Mouse (Mus musculus): ENCODE data around the gene Gzmg. TPM values are rescaled to one million over a fixed set of nuclear protein-coding genes. Genes with fewer than 3 reads are reported as not detected.

The Gzmg gene
- not detected in 2 replicates for polyA plus RNA-seq (2021; fragmentation: Nextera tagmentation)
- long read RNA-seq, experiment 1, result 0 reads
- long read RNA-seq, experiment 2, result 0 reads

GRCm38 (mm10) chr14:56159479-56159878, at the start of gene Gzmg:
Gene Gzmg, minus strand, starts transcription at chr14:56159579.

GRCm38 (mm10) chr14:56174499-56174898, 15.1 kb upstream of the Gzmg start, which contains the start of gene Gzmn:
Gene Gzmn, minus strand, starts transcription at chr14:56174599.

DNA sequence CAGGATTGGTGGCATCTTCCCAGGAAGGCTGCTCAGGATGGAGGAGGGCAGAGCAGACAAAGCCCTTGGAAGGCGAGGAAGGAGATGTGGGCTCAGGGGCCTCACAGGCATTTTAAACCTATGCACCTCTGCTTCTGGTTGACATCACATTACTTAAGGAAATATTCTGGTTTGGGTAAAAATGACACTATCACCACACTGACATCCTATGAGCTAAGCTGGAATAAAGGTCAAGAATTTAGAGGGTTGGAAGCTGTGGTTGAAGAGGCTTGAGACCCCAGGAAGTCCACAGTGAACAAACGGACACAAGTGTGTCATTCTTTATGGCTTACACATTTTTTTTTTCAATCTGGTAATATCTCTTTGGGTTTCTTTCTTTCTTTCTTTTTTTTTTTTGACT, 26.9 kb downstream of the Gzmg start, which contains the start of gene Gzmd:
Gene Gzmd (minus strand): TSS at position 101 of the 400 bp plus-strand sequence.

DNA sequence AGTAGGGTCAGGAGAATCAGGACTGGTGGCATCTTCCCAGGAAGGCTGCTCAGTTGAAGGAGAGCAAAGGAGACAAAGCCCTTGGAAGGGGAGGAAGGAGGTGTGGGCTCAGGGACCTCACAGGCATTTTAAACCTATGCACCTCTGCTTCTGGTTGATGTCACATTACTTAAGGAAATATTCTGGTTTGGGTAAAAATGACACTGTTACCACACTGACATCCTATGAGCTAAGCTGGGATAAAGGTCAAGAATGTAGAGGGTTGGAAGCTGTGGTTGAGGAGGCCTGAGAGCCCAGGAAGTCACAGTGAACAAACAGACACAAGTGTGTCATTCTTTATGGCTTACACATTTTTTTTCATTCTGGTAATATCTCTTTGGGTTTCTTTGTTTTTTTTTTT, 38.9 kb downstream of the Gzmg start, which contains the start of gene Gzme:
Gene Gzme (minus strand): TSS at position 101 of the 400 bp plus-strand sequence.

Other genes starting within 250 kb of the Gzmg start
- 0.30 TPM in 1 of 2 replicates, not detected in the other for gene Cma1, start 214.9 kb downstream of the Gzmg start, polyA plus RNA-seq (2021; fragmentation: Nextera tagmentation)
- gene Cma2, start 208.6 kb downstream of the Gzmg start, polyA plus RNA-seq (2021; fragmentation: Nextera tagmentation), result not detected in 2 replicates
- not detected in 2 replicates for gene Mcpt1, start 141.6 kb downstream of the Gzmg start, polyA plus RNA-seq (2021; fragmentation: Nextera tagmentation)
- not detected in 2 replicates for gene Mcpt9, start 129.1 kb downstream of the Gzmg start, polyA plus RNA-seq (2021; fragmentation: Nextera tagmentation)
- not detected in 2 replicates for gene Mcpt2, start 117.5 kb downstream of the Gzmg start, polyA plus RNA-seq (2021; fragmentation: Nextera tagmentation)
- not detected in 2 replicates for gene Mcpt4, start 97.3 kb downstream of the Gzmg start, polyA plus RNA-seq (2021; fragmentation: Nextera tagmentation)
- gene Mcpt8, start 74.3 kb downstream of the Gzmg start, polyA plus RNA-seq (2021; fragmentation: Nextera tagmentation), result not detected in 2 replicates
- gene Ctsg, start 57.0 kb downstream of the Gzmg start, polyA plus RNA-seq (2021; fragmentation: Nextera tagmentation), result not detected in 2 replicates
- gene Gzme, start 39.0 kb downstream of the Gzmg start, polyA plus RNA-seq (2021; fragmentation: Nextera tagmentation), result not detected in 2 replicates
- not detected in 2 replicates for gene Gzmd, start 27.0 kb downstream of the Gzmg start, polyA plus RNA-seq (2021; fragmentation: Nextera tagmentation)
- not detected in 2 replicates for gene Gzmn, start 15.0 kb upstream of the Gzmg start, polyA plus RNA-seq (2021; fragmentation: Nextera tagmentation)
- gene Gzmf, start 51.8 kb upstream of the Gzmg start, polyA plus RNA-seq (2021; fragmentation: Nextera tagmentation), result not detected in 2 replicates
- gene Gzmc, start 75.1 kb upstream of the Gzmg start, polyA plus RNA-seq (2021; fragmentation: Nextera tagmentation), result not detected in 2 replicates
- not detected in 2 replicates for gene Gzmb, start 102.7 kb upstream of the Gzmg start, polyA plus RNA-seq (2021; fragmentation: Nextera tagmentation)
- not detected in 2 replicates for gene Atp12a, start 205.5 kb upstream of the Gzmg start, polyA plus RNA-seq (2021; fragmentation: Nextera tagmentation)
- 0.33 and 0.60 TPM in 2 replicates for gene Rnf17, start 243.0 kb upstream of the Gzmg start, polyA plus RNA-seq (2021; fragmentation: Nextera tagmentation)

All from layer of hippocampus, adult 6 months (tissue).